Mouse (Mus musculus) spleen, embryonic (tissue): ENCODE data around the gene Pdcd7.

Source experiments
- CTCF ChIA-PET: fragments of 350-600 bp; sonication (Branson Sonifier 250); formaldehyde crosslinking; loops from one replicate; lab custom pipeline; 2022; lab: Charles Lee

The Pdcd7 gene

DNA sequence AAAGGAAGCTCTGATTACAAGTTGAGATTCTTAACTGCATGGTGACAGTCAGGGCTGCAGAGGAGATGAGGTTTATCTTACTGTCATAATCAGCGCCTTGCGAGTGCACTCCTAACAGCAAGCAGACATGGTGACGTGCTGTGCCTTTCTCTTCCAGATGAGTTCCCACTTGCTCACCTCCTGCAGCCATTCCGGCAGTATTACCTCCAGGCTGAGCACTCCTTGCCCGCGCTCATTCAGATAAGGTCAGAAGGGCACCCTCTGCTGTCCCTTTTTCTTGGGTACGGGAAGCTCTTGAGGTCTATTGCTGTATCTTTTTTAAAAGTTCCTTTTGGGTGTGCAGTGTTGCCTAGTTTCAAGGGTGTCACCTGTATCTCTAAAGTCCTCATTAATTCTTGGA is 10.7 kb downstream of the Pdcd7 start:
- CTCF ChIA-PET: no interaction called here

GRCm38 (mm10) chr9:65356971-65357370 is 11.1 kb downstream of the Pdcd7 start:
- CTCF ChIA-PET: no interaction called here

GRCm38 (mm10) chr9:65358956-65359480 is 13.1 kb downstream of the Pdcd7 start:
- CTCF ChIA-PET: no interaction called here

GRCm38 (mm10) chr9:65360641-65361448 is 14.9 kb downstream of the Pdcd7 start, which contains the start of gene Ubap1l:
Gene Ubap1l, plus strand, starts transcription at chr9:65361041.
- CTCF ChIA-PET: no interaction called here

- CTCF ChIA-PET: no interaction called here
Measured at GRCm38 (mm10) chr9:65363684-65364083, 17.8 kb downstream of the Pdcd7 start.

DNA sequence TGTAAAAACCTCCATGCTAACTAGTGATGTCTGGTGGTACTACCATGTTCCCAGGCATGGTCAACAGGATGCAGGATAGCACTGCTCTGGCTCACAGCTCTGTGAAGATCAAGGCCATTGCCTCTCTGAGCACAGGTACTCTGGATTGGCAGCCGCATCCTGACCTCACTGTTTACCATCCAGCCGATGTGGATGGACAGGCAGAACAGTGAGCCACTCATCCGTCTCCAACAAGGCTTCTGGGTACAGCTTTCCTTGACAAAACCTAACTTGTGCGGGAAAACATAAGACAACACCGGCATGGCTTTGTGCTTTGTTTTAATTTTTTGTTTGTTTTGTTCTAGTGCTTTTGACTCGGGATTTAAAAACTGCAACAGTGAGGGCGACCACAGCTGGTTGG is 19.8 kb downstream of the Pdcd7 start:
- CTCF ChIA-PET: no interaction called here

GRCm38 (mm10) chr9:65371756-65372155 is 25.9 kb downstream of the Pdcd7 start:
- CTCF ChIA-PET: no interaction called here

DNA sequence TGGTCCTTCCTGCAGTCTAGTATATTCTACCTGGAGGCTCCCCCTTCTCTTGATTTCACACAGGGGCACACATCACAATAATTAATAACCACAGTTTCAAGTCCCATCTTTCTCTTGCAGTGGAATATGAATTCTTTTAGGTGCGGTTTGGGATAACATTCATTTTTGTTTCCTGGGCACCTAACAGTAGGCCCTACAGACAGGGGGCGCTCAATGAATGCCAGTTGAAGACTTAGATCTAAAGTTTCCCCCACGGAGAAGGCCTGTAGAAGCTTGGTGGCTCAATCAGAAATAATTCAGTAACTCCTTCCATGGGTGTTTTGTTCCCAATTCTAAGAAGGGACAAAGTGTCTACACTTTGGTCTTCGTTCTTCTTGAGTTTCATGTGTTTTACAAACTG is 26.5 kb downstream of the Pdcd7 start:
- CTCF ChIA-PET: no interaction called here

- CTCF ChIA-PET: no interaction called here
Measured at GRCm38 (mm10) chr9:65374468-65375162, 28.7 kb downstream of the Pdcd7 start.

DNA sequence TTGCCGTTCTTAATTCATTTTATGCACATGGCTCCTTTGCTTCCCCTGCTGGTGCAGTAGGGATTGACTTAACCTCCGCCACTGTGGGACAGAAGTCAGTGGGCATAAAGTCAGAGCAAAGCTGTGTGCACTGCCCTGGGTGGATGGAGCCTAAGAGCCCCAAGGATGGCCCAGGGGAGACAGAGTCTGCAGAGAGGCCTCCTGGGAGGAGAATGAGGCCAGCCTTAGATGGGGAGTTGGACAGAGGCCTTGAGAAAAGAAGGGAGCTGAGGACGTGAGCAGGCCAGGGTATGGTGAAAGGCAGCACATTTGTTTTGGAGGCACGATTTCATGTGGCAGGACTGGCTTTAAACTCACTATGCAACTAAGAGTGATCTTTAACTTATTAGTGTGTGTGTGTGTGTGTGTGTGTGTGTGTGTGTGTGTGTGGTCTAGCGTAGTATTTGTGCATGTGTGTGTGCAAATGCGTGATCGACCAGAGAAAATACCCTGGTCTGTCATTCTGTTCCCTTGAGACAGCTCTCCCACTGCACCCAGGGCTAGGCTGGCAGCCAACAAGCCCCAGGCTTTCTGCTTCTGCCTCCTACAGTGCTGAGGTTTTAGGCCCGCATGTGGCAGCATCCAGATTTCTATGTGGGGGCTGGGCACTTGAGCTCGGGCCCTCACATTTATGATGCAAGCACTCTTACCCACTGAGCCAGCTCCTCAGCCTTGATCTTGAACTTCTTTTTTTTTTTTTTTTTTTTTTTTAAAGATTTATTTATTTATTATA is 29.4 kb downstream of the Pdcd7 start:
- CTCF ChIA-PET: no interaction called here

GRCm38 (mm10) chr9:65381017-65381590 is 35.2 kb downstream of the Pdcd7 start:
- CTCF ChIA-PET: no interaction called here

DNA sequence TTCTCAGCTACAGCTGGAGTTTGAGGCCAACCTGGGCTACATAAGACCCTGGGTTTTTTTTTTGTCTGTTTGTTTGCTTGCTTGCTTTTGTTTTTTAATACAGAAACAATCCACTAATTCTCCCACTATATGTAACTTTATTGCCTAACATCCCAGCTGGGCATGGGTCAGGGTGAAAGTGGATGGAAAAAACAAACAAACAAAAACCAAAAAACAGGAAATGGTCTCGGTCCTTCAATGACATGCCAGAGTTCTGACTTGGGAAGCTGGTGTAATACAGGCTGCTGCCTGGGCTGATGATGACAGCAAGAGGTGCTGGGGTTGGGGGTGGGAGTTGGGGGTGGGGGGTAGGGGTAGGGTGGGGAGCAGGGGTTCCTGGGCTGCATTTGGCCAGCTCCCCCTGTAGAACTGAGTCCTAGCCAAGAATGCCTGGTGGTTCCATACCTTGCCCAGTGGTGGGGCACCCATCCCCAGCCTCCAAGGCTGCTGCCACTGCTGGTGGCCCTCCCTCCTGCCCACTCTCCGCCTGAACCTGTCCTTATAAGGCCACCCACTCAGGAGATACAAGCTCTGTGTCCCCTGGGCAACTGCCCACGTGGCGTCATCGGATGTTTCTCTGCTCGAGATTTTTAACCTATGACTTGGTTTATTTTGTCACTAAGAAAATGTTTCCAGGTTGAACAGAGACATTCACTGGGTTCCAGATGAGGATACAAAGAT is 36.3 kb downstream of the Pdcd7 start:
- CTCF ChIA-PET: interaction anchor here (0.5 kb wide), 1 partner anchor 43 kb away, joined by 5 read pairs; no protein-coding TSS in a partner anchor

DNA sequence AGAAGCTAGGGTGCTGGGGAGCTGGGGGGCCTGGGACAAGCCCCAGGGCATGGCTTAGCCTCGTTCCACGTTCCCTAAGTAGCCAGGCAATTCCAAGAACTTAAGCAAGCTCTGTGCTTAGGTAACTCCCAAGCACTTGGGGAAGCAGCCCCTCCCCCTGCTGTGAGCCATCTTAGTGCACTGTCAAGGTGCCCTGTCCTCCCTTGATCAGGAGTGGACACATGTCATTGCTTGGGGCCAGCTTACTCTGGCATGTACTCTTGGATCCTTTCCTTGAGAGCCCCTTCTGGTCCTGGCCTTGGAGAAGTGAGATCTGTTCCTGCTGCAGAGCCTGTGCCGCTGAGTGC is 36.8 kb downstream of the Pdcd7 start:
- CTCF ChIA-PET: no interaction called here

GRCm38 (mm10) chr9:65384276-65384675 is 38.4 kb downstream of the Pdcd7 start:
- CTCF ChIA-PET: no interaction called here

- CTCF ChIA-PET: no interaction called here
Measured at GRCm38 (mm10) chr9:65386373-65387140, 40.7 kb downstream of the Pdcd7 start.

- CTCF ChIA-PET: no interaction called here
Measured at GRCm38 (mm10) chr9:65390752-65391612, 45.1 kb downstream of the Pdcd7 start.

GRCm38 (mm10) chr9:65391613-65391964 is 45.7 kb downstream of the Pdcd7 start, which contains the start of gene Kbtbd13:
Gene Kbtbd13, minus strand, starts transcription at chr9:65391652.
- CTCF ChIA-PET: no interaction called here

DNA sequence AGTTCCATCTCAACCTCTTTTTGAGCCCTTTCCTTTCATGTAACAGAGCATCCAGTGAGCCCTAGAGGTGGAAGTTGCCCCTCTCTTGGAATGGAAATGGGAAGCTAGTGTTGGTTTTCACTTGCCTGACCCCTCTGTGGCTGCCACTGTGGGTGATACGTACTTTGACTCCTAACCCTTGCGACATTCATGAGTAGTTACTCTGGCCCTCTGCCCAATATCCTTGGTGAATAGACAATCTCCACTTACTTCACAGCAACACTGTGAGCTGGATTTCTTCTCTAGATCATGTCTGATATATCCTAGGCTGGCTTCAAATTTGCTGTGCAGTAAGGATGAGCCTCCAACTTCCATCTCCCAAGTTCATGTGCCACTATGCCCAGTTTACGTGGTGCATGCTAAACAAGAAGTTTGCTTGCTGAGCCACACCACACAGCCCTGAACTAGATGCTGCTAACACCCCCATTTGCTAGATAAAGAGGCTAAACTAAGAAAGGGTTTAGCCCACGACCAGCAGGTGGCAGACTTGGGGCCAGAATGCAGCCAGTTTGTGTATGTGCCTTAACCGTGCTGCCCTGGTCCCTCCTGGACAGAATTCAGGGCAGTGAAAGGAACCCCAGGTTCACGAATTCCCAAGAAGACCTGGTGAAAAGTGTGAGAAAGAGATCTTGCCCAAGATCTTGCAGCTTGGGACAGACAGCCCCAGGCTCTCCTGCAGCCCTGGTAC is 46.9 kb downstream of the Pdcd7 start:
- CTCF ChIA-PET: interaction anchor here (0.6 to 0.7 kb wide), 2 partner anchors 49 to 214 kb away, joined by 3 to 4 read pairs; no protein-coding TSS in a partner anchor

DNA sequence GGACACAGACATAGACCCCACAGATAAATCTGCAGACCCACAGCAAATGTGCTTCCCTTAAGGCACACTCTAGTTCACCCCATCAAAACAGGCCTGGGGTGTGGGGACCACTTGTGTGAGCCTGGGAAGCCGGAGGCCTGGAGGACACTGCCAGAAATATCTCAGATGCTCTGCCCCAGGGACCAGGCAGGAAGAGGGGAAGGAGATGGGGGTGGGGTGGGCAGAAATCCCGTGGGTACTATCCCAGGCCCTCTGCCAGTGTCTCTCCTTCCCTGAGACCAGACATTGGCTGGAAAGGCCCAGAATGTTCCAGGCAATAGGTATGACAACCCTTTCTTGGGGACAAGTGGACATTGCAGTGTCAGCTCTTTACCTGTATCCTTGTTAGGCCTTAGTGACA is 47.7 kb downstream of the Pdcd7 start:
- CTCF ChIA-PET: no interaction called here
